Mouse (Mus musculus) left cerebral cortex, adult 2 months (tissue): ENCODE measurements around the gene Bean1. TPM values are rescaled to one million over a fixed set of nuclear protein-coding genes. Genes with fewer than 3 reads are reported as not detected.

Experiments
- DNase-seq, 2 experiments: peaks; one replicate each; pipeline ENCODE4 v3.0.0; 2021 to 2022; ENCODE audit warnings: low spot score in 2 of 2, mixed read lengths in 1 of 2; ENCODE audit errors: extremely low spot score in 1 of 2
- H3K27ac ChIP-seq: fragments of 200-600 bp; 2 replicates; pipeline ENCODE4 v1.8.1; 2022
- H3K4me3 ChIP-seq: fragments of 200-600 bp; 2 replicates; pipeline ENCODE4 v1.8.1; 2022
- CTCF ChIP-seq: fragments of 200-600 bp; IDR thresholded peaks from 2 replicates; pipeline ENCODE4 v1.8.1; 2022; ENCODE audit warnings: antibody characterized with exemption, mild to moderate bottlenecking, moderate library complexity
- intact Hi-C: fragments of 180-260 bp; cut with DNase I; formaldehyde crosslinking; loops from one replicate; pipeline ENCODE4 v1.15.1; 2025
- total RNA-seq, 2 experiments: library from RNA; stranded (reverse); gene quantifications; 2 replicates each; pipeline ENCODE4 v1.2.3; 2021

The Bean1 gene
- total RNA-seq, 2 experiments from 2014 or later: 9.3 to 12.2 TPM

GRCm38 (mm10) chr8:104177054-104177453 is 6.8 kb downstream of the Bean1 start:
- peak in 1 of 2 experiments; percentile 34 for DNase-seq
- no peak for TF ChIP-seq CTCF
- Histone ChIP-seq H3K27ac (no peak overlapping the region), H3K4me3 (no peak overlapping the region)
- intact Hi-C loops: no loop called here

GRCm38 (mm10) chr8:104184905-104185304 is 14.7 kb downstream of the Bean1 start:
- H3K27ac ChIP-seq: no peak overlapping the region
- no peak for DNase-seq
- H3K4me3 ChIP-seq: no peak overlapping the region
- intact Hi-C loops: no loop called here
- TF ChIP-seq CTCF: no peak

- no peak for TF ChIP-seq CTCF
- intact Hi-C loops: no loop called here
- no peak for DNase-seq
- Histone ChIP-seq H3K27ac (no peak overlapping the region), H3K4me3 (no peak overlapping the region)
Measured at GRCm38 (mm10) chr8:104186827-104187226, 16.6 kb downstream of the Bean1 start.

GRCm38 (mm10) chr8:104187622-104188021 is 17.4 kb downstream of the Bean1 start:
- Histone ChIP-seq H3K27ac (no peak overlapping the region), H3K4me3 (no peak overlapping the region)
- intact Hi-C loops: no loop called here
- TF ChIP-seq CTCF: no peak
- no peak for DNase-seq

- no peak overlapping the region for H3K27ac ChIP-seq
- no peak for DNase-seq
- H3K4me3 ChIP-seq: no peak overlapping the region
- no peak for TF ChIP-seq CTCF
- intact Hi-C loops: no loop called here
Measured at GRCm38 (mm10) chr8:104188459-104188858, 18.2 kb downstream of the Bean1 start.

- DNase-seq: no peak
- TF ChIP-seq CTCF: no peak
- H3K27ac ChIP-seq: no peak overlapping the region
- H3K4me3 ChIP-seq: no peak overlapping the region
- intact Hi-C loops: no loop called here
Measured at GRCm38 (mm10) chr8:104190777-104191468, 20.7 kb downstream of the Bean1 start.

- H3K4me3 ChIP-seq: no peak overlapping the region
- no peak for DNase-seq
- intact Hi-C loops: no loop called here
- no peak for TF ChIP-seq CTCF
- no peak overlapping the region for H3K27ac ChIP-seq
Measured at GRCm38 (mm10) chr8:104191496-104191895, 21.3 kb downstream of the Bean1 start.

GRCm38 (mm10) chr8:104199802-104200201 is 29.6 kb downstream of the Bean1 start:
- TF ChIP-seq CTCF: no peak
- Histone ChIP-seq H3K27ac (no peak overlapping the region), H3K4me3 (no peak overlapping the region)
- intact Hi-C loops: no loop called here
- DNase-seq: no peak

- intact Hi-C loops: no loop called here
- no peak for TF ChIP-seq CTCF
- Histone ChIP-seq H3K4me3 (no peak overlapping the region), H3K27ac (no peak overlapping the region)
- DNase-seq: no peak
Measured at GRCm38 (mm10) chr8:104201622-104202021, 31.4 kb downstream of the Bean1 start.

GRCm38 (mm10) chr8:104202320-104202719 is 32.1 kb downstream of the Bean1 start:
- no peak for DNase-seq
- H3K27ac ChIP-seq: no peak overlapping the region
- no peak overlapping the region for H3K4me3 ChIP-seq
- intact Hi-C loops: no loop called here
- no peak for TF ChIP-seq CTCF

- no peak for TF ChIP-seq CTCF
- intact Hi-C loops: no loop called here
- DNase-seq: no peak
Measured at GRCm38 (mm10) chr8:104205292-104205691, 35.0 kb downstream of the Bean1 start.

GRCm38 (mm10) chr8:104217601-104218000 is 47.4 kb downstream of the Bean1 start:
- intact Hi-C loops: no loop called here
- no peak for TF ChIP-seq CTCF
- no peak overlapping the region for H3K4me3 ChIP-seq
- H3K27ac ChIP-seq: no peak overlapping the region
- no peak for DNase-seq

More at GRCm38 (mm10) chr8:104205292-104205691, 35.0 kb downstream of the Bean1 start:
- Histone ChIP-seq H3K4me3 (no peak overlapping the region), H3K27ac (no peak overlapping the region)

- peak overlapping the region; percentile 45 for H3K27ac ChIP-seq
- intact Hi-C loops: loop anchor here (2.0 kb wide), 2 partner anchors 120 to 128 kb away; no protein-coding TSS in a partner anchor
- no peak overlapping the region for H3K4me3 ChIP-seq
- peak; percentile 26 to 68 for DNase-seq
- TF ChIP-seq CTCF: peak; percentile 83
Measured at GRCm38 (mm10) chr8:104219079-104219478, 48.8 kb downstream of the Bean1 start.
